Mouse (Mus musculus) cerebellum, adult 11-12 months (tissue): ENCODE measurements at regions not wholly inside any gene's neighbourhood (a gene's known extent, or its start where the extent isn't known, plus 50 kb on each side); places are given as distances from the start of the nearest gene placed in this dataset.
"Not testable (repeated sequence)": the region's sequence is repeated elsewhere in the genome, so short reads cannot be mapped to it uniquely, and the experiment has no call there.

ENCODE experiments used
- DNase-seq: peaks from one replicate; pipeline ENCODE4 v3.0.0; 2022

DNA sequence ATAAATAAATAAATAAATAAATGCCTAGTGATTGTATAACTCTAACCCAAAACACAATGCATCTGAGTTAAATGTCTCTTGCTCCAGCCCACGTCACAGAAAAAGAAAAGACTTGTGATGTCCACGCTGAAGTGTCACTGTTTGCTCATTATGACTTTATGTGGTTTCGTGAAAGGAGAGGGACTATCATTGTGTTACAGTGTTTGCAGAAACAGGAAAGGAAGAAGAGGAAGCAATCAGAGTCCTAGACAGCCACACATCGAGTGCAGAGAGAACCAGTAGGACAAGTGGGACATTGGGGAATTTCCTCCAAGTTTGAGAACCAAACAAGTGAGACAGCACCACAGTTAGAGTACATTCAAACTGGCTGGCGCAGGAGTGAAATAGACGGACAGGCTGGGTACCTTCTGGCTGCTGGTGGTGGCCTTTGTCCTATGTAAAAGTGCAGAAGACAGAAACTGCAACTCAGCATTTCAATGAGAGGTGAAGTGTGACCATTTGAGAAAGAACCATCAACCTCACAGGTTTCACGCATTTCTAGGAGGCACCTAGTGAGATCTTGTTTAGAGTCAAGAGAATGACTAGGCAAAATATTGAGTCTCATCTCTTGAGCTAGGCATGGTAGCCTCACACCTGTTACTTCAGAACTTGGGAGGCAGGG lies 59.6 kb downstream of the Fasl start:
- DNase-seq: no peak

DNA sequence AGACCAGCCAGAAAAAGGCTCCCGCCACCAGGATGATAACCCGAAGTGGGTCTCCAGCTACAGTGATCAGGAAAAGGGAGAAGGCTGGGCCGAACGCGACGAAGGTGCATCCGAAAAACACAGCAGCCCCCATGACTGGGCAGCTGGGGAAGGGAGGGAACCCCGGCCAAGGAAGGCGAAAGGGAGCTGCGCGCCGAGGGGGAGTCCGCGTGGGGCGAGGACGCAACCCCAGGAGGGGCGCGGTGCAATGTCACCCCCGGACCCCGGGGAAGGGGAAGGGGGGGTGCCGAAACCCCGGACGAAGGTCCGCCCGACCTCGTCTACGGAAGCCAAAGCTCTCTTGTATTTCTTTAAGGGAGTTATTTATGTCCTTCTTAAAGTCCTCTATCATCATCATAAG lies 60.9 kb downstream of the Fasl start:
- DNase-seq: not testable (repeated sequence)

DNA sequence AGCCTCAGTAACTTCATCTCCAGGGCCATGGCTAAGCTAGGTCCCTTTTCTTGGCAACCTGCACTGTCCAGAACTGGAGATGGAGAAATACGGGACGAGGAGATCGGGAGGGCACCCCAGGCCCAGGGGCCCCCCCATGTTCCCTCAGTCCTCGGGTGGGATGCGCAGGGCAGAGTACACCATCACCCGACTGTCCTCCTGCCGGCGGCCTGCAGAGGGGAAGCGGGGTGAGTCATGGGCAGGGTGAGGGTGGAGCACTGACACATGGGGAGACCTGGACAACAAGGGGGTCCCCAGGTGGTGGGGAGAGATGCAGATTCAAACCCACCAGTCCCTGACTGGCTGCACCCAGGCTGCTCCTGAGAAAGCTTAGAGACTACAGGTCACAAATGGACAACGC lies 62.2 kb downstream of the Fasl start:
- not testable (repeated sequence) for DNase-seq

DNA sequence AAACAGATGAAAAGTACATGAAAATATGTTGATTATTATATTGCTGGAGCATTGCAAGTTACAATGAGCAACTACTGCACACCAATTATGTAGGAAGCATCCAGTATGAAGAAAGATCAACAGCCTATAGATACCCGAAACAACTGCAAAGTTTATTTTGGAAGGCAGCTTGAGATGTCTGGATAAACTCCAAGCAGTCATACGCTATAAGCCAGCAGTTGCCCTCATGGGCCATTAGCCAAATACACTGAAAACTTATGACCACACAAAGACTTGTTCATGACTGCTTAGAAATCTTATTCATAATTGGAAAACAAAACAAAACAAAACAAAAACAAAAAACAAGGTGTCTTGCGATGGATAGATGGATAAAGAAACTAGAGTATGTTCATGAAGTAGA lies 68.4 kb downstream of the Fasl start:
- DNase-seq: no peak

DNA sequence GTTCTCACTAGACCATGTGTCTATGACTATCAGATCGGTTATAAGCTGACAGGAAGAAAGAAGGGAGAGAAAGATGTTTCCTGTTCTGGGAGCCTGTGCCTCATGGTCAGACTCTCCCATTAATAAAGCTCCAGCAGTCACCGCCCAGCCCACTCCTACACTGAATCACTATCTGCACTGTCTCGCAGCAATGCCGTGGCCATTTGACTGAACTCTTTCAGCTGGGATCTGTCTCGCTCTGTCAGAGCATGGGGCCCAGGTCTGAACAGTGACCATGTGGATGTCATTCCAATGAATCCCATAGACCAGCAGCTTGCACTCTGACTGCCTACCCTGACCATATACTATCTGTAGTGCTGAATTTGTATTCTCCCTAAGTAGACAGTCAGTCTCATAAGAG lies 70.0 kb downstream of the Fasl start:
- no peak for DNase-seq

DNA sequence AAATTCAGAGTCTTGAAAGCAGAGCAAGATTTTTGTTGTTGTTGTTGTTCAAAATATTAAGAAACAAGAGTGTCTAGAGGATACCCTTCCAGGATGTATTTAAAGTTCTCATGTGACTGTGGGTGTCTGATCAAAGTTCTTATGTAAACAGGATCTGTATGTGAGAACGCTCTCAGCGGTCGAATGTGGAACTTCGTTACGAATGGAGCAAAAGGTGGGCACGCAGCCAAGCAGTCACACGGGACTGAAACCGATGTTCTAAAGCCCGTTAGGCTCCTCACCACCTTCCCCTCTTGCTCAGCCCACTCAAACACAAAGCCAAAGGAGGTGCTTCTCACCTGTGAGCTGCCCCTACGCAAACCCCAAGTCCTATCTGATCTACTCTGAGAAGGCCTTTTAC lies 75.4 kb downstream of the Fasl start:
- no peak for DNase-seq

DNA sequence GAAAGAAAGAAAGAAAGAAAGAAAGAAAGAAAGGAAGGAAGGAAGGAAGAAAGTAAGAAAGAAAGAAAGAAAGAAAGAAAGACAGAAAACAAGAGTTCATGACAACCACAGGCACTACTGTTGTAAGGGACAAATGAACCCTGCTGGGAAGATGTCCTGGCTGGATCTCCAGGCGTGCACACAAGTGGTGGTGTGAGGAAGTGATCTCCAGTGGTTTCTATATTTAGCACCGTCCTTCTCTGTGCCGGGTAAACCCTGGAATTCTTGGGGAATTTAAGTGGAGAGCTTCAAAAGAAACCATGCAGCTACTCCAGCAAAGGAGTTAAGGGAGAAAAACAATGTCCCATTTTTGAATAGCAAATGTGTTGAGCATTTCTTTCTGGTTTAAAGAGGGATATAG lies 76.0 kb downstream of the Fasl start:
- DNase-seq: no peak

DNA sequence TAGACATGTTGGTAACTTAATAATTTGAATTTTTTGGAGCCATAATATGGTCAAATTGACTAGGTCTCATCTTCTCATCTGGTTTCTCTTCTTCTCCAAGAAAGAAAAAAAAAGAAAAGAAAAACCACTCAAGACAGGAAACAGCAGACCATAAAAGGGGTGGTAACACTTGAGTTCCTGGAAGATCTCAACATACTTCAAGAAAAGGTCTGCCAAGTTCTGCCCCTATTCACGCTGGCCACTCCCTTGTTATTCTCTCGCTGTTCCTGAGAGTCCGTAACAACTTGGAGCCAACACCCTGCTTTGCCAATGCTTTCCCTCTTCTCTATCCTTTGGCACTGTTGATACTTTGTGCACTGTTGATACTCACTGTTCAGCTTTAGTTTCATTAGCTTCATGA lies 81.2 kb downstream of the Fasl start:
- DNase-seq: no peak

DNA sequence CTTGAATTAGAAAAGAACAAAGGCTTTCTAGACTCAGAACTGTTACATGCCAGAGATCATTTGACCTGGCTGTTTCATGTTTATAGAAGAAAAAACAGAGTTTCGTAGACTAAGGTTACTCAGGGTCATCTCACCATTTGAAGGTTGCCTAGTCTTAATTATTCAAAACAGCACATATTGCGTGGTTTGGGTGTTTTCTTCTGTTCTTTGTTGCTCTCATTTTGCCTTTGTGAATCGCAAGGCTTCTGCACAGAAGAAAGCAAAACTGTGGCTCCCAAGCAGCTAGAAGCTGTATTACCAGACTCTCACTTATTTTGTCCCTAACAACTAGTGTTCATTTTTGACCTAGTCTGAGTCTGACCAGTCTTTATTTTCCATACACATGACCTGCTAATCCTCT lies 83.3 kb downstream of the Fasl start:
- DNase-seq: no peak

DNA sequence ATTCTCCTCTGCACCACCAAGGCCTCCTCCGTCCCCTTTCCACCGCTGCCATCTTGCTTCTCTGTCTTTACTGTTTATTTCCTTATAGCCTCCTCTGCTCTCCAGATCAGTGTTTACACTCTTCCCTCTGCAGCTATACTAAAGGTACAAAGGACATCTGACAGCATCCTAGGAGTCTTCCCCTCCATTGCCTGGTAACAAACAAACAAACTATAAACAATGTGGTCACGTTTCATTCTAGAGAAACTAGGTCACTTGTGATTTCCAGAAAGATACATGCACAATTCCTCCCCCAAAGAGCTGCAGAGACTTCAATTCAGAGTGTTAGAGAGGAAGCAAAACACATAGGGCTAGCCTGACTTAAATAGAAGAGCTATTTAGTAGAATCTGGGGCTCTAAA lies 83.8 kb downstream of the Fasl start:
- no peak for DNase-seq

DNA sequence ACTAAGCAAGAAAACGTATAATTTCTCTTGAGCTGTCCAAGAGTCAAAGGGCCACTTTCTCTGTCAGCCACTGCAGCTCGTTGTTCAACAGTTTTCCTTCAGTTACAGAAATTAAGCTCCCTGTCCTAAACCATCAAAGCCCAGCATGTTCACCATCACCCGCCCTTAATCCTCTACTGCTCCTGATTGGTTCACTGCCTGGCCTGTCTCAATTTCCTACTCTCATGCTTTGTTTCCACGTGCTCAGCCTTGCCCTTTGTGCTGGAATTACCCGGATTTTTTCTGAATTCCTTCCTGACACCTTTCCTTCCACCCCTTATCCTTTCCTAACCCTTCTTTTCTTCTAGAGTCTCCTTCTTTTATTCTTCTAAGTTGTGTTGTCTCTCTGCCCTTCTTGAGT lies 92.4 kb downstream of the Fasl start:
- DNase-seq: no peak

DNA sequence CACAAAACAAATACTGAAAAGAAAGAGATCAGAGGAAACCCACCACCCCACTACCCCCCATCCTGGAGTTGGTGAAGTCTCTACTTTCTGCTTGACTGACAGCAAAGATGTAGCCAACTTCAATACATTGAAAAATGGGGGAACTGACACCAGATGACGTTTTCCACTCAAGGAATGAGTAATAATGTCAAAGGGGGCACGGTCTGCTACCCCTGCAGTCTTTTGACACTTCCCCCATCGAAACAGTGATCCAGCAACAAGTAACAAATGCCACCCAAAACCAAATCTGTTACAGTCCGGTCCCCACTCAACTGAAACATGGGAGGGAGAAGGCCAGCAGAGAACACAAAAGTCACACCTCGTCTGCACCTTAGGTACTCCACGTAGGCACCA lies 94.5 kb downstream of the Fasl start:
- DNase-seq: no peak

DNA sequence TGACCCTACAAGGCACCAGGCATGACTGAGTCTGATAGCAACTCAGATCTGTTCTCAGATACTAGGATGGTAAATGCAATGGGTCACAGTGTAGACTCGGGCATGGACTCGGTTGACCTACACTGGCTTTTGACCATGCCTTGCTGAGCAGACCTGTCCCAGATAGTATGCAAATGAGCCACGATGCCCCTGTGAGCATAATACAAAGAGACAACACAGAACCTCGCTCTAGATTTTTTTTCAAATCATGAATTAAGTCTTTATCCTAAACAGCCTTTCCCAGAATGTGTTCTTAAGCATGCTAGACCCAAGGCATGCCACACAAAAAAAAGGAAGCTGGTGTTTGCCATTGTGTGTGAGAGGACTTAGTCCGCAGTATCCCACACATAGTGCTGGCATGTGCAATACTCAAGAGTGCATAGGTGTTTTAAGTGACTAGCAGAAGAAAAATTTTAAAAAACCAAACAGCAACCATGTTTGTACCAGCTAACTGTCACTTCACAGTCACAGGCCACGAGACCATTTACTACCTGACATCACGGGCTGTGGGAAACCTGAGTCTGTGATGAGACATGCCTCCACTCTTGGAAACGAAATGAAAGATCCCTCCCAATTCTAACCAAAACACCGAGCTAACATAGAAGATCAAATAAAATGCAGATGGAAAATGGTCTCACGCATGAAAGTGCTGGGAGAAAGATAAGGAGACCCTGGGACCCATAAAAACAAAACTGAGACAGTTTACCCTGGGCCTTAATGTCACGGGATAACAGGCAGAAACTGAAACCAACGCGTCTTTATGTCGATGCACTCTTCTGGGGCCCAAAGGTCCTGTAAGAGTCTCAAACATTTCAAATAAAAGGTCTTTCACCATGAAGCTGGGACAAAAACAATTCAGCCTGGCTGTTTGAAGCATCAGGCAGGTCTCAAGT lies 95.2 kb downstream of the Fasl start:
- DNase-seq: no peak

DNA sequence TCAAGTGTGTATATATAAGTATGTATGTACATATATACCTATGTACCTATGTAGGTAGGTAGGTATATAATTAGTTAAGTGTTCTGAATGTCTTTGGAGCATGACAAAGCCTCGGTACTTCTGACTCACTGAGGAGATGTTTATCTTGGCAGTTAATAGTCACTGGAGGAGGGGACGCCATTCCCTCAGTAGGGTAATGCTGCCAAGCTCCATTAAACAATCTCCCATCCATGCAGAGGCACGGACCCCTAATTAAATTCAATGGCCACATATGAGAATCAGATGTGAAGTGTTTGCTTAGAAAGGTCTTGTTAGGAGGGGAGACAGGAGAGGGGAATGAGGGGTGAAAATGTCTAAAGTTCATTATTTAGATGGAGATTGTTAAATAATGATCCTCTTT lies 99.3 kb downstream of the Fasl start:
- no peak for DNase-seq

DNA sequence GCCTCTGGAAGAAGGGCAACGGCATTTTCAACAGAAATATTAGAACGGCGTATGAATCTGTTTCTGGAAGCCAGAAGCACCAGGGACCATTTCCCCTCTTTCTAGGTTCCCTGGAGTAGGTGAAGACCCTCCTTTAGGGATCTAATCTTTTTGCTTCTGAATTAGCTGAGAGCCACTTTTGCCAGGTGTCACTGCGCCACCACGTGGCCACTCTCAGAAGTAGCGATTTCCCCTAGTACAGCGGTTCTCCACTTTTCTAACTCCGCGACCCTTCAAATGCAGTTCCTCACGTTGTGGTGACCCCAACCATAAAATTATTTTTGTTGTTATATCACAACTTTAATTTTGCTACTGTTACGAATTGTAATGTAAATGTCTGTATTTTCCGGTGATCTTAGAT lies 100.7 kb downstream of the Fasl start:
- no peak for DNase-seq

DNA sequence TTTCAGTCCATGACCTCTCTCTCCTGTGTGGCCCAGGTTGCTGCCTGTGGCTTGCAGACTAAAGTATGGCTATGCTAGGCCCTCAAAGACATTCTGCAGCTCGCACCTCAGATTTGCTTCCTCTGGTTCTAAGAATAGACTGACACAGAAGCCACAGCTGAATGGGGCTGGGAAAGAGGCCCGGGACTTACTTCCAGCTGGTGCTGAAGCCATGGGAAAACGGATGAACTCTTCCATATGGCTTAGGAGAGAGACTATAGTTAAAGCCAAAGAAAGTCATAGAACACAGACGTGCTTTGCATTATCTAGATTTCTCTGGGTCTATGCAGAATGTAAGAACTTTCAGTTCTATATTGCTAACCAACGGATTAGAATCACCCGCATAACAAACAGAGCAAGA lies 107.7 kb downstream of the Fasl start:
- DNase-seq: no peak

DNA sequence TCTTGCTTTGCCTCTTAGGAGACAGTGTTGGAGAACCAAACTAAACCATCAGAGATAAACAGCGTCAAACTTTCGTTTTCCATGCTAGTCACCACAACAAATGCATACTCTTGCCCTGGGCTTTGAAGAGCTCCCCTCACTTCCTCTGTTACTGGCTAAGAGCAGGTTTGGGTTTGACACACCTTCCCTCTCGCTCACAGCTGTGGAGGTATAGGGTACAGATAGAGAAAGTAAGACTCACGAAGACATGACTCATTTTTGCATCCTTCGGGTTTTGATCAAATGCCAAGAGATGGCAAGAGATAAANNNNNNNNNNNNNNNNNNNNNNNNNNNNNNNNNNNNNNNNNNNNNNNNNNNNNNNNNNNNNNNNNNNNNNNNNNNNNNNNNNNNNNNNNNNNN lies 117.4 kb downstream of the Fasl start:
- no peak for DNase-seq

DNA sequence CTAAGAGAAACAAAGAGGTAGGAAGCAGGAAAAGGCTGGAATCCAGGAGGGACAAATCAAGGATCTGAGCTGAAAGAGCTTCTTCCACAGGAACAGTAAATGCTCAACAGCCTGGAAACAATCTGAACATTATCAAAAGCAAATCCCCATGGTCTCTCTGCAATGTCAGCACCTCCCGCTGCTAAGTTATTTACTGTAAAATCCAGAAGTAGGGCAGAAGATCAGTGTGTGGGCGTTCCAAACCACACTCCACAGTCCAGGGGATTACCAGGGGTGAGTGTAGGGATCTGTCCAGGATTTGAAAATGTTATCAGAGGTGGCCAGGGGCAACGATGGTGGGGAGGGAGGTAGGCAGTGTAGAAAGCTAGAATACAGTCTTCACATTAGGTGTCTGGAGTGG lies 124.0 kb downstream of the Fasl start:
- DNase-seq: no peak

DNA sequence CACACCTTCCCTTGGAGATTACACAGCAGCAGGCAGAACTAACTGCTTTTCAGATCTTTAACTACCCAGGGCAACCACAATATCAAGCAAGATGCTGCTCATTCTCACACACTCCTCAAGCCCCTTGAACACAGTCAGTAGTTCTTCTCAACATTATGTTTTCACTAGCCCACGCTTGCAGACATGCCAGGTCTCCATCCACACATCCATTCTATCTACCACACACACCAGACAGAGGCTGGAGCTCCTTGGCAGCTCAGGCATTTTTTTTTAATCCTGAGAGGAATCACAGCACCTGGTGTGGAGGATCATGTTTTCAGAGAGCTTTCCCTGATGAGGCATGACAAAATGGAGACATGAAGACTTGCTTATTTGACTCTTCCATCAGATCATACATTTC lies 124.9 kb downstream of the Fasl start:
- no peak for DNase-seq

DNA sequence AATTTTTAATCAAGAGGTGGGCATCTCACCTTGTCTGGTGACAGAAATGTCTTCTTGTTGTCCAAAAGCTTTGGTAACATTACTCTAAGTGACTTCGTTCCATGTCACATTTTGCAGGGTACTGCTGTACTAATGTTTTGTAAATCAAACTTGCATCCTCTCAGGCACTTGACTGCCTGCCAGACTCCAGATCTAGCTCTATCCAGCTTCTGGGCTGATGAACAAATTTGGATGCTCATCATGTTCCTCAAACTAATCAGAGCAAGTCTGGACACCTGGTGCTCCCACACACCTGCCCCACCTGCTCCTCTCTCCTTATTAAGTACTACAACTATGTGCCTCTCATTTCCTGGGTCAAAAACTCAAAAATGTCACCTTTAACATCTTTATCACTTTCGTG lies 126.1 kb downstream of the Fasl start:
- peak; percentile 15 for DNase-seq

DNA sequence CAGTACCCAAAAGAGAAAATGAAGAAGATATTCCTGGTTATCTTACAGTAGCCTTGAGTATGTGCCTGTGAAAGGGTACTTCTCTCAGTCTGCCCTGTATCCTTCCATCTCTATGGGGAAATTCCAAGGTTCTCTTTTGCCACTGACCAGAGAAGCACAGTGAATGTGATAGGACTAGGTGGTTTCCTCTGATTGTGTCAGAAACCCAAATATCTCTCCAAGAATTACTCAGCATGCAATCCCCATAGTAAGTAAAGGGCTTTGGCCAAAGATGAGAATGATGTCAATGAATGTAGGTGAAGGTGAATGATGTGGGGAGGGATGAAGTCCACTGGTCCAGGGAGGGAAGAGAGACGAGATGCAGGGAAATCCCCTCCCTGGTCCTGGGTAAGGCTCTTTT lies 130.8 kb downstream of the Fasl start:
- no peak for DNase-seq

DNA sequence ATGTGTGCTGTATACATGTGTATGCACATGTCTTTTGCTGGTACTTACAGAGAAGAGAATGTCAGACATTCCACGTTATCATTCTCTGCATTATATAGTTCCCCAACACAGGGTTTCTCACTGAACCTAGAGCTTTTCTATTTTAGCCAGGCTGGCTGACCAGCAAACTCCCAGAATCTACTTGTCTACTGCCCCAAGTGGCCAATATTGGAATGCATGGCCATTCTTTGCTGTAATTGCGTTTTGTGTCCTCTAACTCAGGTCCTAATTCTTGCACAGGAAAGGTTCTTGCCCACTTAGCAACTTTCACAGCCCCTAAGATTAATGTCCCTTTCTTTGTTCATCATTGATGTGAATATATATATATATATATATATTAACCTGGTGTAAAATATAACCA lies 138.9 kb downstream of the Fasl start:
- DNase-seq: no peak

DNA sequence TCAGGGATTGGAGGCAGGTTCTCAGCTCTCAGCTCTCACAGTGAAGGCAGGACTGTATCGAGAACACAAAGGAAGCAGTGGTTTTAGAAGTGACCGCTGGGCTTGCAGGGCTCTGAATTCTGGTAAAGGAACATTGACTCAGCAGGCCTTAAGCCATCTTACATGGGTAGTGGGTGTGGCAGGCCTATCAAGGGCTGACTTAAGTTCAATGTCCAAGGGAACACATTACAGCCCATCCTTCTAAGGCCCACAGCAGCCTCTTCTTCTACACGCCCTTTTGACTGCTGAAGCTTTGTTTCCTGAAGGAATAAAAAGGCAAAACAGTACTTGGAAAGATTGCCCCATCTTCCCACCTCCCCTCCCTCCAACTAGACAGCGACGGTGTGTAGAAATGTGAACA lies 137.6 kb downstream of the Tnfsf18 start:
- DNase-seq: no peak

DNA sequence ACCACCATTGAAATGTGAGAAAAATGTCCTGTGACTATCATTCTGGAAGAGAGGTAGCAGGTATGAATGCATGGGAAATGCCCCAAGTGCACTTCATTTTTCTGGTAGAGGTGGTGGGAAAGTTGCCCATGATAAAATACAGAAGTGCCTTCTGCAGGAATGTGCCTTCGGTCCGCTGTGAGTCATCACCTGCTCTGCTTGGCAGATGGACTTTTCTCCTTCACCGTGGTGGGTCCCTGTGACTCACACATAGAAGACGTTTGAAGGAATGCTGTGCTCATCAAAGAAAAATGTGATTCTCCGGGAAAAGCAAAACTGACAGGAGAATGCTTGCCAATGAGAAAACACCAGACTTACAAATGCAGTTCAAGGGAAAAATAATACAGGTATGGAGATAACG lies 126.8 kb downstream of the Tnfsf18 start:
- DNase-seq: peak; percentile 15

DNA sequence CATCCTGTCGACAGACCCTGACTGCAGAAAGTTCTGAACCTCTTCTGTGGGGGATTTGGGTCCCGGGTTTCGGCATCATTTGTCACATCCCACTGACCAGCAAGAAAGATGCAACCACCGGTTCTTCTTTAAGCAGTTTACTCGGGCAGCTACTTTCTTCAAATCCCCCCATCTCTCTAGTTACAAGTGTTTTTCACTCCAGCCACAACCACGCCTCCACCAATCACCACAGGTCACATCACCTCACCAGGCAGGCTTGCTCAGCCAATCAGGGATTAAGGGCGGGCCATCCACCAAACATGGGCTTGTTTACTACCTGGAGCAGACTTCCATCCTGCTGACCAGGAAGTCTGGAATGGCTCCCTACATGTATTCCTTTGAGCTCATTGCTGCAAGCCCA lies 119.6 kb downstream of the Tnfsf18 start:
- DNase-seq: not testable (repeated sequence)
